Mouse (Mus musculus): ENCODE data around the gene Rnf103.
"Not testable (repeated sequence)": the region's sequence is repeated elsewhere in the genome, so short reads cannot be mapped to it uniquely, and the experiment has no call there.

The Rnf103 gene

DNA sequence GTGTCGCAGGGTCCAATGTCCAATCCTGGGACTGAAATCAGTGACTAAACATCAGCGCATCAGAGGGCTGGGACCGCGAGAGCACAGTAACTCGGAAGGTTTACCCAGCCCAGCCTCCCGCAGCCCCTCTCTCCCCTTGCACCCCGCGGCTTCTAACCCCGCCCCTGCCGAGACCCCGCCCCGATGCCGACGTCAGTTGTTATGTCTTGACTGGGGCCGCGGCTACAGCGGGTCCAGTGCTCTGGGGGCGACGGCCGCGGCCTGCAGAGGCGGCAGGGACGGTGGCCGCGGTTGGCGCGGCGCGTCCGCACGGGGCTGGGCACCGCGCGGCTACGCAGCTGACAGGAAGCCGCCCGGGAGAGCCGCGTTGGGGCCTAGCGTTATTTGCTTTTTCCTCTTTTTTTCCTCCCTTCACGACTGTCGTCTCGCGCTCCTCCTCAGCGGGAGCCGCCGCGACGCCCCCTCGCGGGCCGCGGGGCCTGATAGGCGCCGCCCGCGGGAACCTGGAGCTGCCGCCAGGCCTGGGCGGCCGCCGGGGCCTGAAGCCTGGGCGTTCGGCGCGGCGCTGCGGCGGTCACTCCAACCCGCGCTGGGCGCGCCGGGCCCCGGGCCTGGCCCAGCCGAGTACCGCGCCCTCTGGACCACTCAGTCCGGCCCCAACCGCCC, at the start of gene Rnf103:
Gene Rnf103 (plus strand): TSS at position 220 of the 666 bp plus-strand sequence.
- peak; percentile 82 for DNase-seq (ENCODE audit: low read depth, low spot score)

DNA sequence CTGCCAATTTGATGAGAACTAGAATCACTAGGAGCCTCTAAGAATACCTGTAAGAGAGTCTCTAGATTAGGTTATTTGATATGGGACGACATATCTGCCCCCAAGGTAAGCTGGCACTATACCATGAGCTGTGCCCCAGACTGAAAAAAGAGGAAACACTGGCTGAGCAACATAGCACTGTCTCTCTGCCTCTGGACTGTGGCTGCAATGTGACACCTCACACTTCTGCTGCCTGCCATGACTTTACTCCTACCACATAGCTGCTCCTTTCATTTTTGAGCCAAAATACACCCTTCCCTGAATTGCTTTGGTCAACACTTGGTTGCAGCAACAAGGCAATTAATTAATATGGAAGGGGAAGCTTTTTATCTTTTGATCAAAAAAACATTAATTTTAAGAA, 48.9 kb upstream of the Rnf103 start:
- no peak for DNase-seq (ENCODE audit: low read depth, low spot score)

DNA sequence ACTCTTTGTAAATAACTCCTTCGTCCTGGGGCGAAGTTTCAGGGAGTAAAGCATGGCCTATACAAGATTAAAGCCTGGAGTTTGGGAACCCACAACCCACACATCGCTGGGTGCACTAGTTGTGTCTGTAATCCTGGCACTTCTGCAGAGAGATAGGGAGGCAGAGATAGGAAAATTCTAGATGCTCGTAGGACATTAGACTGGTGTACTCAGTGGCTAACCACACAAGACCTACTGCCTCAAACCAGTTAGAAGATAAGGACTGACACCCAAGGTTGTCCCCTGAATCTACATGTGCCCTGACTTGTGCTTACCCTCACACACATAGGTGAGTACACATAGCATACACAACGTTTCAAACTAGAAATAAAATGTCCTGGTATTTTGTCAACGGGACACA, 48.1 kb upstream of the Rnf103 start:
- no peak for DNase-seq (ENCODE audit: low read depth, low spot score)

DNA sequence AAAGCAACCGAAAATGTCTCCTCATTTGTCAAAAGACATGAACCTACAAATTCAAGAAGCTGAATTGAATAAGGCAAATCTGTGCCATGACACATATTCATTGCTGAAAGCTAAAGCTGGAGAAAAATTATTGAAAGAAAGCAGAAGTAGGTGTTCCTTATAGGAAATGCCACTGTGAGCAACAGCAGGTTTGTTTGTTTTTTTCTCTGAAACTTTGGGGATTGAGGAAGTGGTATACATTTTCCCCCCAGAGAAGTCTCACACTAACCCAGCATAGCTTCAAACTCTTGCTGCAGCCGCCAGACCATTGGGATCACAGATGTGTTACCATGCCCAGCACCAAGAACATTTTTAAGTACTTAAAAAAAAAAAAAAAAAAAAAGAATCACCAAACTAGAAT, 40.9 kb upstream of the Rnf103 start:
- no peak for DNase-seq (ENCODE audit: low read depth, low spot score)

DNA sequence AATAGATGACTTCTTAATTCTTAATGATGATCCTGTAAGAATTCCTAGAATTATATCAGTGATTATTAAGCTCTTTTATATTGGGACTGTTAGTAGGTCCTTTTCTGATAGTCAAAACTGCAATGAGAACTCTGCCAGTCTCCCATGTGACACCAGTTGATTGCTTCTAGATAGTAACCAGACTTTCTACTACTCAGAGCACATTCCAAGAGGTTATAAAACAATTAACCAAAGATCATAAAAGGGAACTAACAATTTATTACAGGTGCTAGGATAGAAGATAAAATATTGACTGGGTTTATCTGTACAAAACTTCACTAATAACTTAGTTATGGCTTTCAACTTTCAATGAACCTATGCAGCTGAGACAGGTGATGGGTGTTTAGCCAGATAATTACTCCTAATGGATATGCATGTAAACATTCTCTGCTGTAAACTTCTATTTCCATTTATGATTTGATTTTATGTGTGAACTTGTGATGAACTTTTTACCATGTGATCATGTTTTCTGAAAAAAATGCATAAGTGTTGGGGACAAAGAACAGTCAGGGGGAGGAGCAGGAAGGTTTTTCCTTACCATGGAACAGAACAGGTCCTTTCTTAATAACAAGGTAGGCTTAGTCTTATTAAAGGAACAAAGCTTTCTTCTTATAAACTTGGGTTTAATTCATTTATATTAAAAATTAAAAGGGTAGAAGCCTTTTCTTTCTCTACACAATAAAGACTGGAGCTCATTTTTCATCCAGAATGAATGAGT, 39.5 kb upstream of the Rnf103 start:
- DNase-seq (ENCODE audit: low read depth, low spot score), result not testable (repeated sequence)

DNA sequence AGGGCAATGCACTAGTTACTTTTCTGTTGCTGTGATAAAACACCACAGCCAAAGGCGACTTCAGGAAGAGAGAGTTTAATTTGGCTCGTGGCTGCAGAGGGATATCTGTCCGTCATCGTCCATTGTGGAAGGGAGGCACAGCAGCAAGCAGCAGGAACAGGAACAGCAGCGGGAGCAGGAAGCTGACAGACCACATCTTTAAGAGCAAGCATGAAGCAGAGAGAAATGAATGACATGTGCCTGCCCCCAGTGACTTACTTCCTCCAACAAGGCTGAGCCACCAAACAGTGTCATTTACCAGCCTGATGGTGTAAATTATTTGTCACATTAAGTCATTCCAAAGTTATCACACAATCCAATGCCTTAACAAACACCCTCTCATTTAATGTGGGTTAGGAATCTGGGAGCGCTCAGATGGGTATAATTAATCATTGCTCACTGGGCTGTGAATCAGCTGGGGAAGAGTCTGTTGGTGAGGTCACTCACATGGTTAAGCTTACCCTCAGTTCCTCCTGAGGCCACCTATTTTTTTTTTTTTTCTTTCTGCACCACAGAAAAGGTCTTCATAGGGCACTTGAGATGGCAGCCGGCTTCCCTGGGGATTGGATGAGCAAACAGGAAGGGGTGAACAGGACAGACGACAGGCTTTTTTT, 35.6 kb upstream of the Rnf103 start:
- no peak for DNase-seq (ENCODE audit: low read depth, low spot score)

DNA sequence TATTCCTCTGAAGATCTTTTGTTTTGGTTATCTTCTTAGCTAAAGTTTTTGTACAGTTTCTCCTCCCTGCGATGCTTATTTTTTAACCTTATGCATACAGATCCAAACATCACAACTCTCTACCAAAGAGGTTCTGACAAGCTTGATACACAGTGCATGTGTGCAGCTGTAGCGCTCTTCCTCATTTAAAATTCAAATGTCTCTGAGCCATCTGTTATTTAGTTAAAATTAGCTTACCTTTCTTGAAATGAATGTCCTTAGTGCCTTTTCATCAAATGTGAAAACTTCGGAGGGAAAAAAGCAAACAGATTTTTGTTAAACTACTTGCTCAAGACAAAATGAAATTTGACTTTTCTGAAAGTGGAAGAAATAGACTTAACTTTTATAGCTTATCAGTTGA, 28.5 kb upstream of the Rnf103 start:
- DNase-seq (ENCODE audit: low read depth, low spot score), result no peak

DNA sequence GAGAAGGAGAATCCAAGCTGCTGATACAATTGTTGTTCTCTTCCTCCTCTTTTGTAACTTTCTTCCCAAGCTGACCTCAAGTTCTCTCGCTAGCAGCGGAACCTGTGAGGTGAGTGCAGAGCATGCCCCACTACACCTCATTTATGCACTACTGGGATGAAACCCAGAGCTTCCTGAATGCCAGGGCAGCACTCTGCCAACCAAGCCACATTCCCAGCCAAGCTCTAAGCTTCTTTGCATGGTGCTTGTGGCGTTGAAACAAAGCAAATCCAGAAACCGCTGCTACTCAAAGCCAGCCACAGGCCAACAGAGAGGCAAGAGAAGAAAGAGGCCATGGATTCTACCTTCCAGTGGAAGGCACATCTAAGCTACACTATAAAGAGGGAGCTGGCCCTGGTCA, 25.9 kb upstream of the Rnf103 start:
- DNase-seq (ENCODE audit: low read depth, low spot score), result no peak

DNA sequence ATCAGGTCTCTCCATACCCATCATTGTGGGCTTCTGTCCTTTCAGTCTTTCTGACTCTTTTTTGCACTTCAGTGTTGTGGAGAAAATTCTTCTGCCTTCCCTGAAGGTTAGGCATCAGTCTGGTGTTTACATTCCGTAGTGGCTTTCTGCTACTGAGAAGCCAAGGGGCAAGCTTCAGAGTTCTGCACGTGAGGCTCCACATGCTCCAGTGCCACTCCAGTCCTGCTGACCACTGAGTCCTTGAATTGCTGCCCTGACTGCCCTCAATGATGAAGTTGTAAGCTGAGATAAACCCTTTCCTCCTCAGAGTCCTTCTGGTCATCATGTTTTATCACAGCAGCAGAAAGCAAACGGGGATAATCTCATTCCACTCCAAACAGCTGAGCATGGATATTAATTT, 24.4 kb upstream of the Rnf103 start:
- DNase-seq (ENCODE audit: low read depth, low spot score), result no peak

DNA sequence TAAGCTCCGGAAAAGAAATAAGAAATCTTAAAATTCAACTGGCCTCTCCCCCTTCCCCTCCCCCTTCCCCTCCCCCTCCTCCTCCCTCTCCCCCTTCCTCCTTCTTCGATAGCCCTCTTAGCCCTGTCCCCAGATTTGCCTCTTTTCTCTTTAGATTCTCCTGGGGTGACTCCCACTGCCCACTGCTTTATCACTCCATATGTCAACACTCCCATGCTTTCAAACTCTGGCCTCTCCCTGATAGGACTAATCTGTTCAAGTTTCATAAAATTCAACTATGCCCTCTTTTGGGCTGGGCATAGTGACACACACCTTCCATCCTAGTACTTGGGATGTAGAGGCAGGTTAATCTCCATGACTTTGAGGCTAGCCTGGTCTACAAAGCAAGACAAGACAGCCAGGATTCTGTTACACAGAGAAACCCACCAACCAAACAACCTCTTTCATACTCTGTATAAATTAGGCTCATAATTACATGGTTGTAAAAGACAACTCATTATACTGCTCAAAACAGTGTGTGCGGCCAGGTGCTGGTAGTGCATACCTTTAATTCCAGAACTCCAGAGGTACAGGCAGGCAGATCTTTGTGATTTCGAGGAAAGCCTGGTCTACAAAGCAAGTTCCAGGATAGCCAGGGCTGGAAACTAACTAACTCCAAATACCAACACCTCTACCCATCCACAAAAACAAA, 21.7 kb upstream of the Rnf103 start:
- no peak for DNase-seq (ENCODE audit: low read depth, low spot score)

DNA sequence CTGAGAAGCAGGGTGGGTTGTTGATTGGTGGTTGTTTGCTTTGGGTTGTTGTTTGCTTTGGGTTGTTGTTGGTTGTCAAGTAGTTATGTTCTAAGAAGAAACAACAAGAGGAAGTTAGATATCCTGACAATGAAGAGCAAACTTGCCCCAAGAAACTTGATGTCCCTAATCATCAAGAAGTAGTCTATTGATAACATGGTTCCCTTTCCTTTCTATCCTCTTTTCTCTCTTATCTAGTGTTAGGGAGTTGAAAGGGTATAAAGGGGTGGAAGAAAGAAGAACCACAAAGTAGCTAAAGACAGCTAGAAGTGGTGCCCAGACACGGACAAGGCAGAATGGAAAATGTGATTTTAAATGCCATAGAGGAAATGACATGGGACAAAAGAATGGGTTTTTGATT, 20.9 kb upstream of the Rnf103 start:
- DNase-seq (ENCODE audit: low read depth, low spot score), result no peak

DNA sequence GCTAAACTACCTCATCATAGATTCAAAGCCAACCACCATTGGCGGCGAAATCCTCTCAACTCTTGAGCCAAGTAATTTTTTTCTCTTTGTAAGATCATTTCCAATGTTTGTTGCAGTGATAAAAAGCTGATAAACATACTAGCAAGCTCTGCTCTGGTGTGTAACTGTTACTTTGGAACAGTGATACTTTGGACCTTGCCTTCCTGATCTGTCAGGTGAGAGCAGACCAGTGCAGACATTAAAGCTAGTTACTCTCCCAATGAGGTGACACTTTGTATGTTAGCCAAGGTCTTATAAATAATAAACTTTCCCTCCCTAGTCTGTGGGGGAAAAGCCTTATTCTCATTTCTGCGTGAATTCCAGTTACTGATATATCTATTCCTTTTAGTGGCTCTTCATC, 18.1 kb upstream of the Rnf103 start:
- no peak for DNase-seq (ENCODE audit: low read depth, low spot score)

DNA sequence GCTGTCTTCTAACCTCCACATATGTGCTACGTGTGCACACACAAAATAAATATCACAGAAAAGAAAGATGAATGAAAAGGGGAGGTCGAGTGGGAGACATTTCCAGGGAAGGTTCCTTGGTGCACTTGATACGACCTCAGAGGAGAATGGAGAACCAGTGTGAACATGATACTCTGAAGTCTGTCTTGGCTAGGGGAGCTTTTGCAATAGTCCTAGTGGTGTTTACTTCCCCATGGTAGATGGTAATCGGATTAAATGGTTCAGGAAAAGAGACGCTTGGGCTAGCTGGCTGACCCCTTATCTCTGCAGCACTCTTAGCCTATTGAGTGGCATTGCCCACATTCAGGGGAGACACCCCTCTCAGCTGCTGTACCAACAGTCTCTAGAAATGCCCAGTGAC, 16.9 kb upstream of the Rnf103 start:
- no peak for DNase-seq (ENCODE audit: low read depth, low spot score)

DNA sequence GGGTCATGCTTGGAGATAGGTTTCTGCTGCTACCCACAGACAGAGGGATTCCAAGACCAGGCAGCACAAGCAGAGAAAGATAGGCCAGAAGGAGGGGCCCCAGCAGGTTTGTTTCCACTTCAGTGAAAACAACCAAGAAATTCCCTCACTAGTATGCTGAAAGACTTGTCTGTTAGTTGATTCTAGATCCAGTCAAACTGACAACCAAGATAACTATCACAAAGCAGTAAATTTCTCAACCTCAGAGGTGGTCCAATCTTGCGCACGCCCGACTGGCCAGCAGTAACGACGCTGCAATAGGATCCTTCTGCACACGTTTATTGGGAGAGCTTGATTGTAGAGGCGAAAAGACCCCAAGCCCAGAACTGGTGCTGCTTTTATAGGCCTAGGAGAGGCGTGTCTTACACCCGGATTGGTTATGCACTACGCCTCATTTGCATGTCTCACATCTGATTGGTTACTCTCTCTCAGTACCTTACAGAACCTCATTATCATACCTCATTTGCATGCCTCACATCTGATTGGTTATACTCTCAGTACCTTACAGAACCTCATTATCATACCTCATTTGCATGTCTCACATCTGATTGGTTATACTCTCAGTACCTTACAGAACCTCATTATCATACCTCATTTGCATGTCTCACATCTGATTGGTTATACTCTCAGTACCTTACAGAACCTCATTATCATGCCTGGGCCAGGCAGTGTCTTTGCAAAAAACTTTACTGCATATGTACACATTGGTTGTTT, 14.7 kb upstream of the Rnf103 start:
- not testable (repeated sequence) for DNase-seq (ENCODE audit: low read depth, low spot score)

DNA sequence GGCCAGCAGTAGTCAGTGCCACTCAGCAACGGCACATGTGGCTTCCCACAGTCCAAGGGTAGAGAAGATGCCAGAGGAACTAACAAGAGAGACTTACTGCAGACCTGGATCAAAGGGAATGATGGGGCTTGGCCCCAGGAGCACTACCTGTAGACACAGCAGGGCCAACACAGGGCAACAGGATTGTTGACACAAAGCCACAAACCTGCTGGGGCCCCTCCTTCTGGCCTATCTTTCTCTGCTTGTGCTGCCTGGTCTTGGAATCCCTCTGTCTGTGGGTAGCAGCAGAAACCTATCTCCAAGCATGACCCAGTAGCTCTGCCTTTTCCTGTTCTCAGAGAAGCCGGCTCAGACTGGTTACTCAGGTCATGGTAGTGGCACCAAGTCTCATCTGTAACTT, 14.1 kb upstream of the Rnf103 start:
- not testable (repeated sequence) for DNase-seq (ENCODE audit: low read depth, low spot score)

DNA sequence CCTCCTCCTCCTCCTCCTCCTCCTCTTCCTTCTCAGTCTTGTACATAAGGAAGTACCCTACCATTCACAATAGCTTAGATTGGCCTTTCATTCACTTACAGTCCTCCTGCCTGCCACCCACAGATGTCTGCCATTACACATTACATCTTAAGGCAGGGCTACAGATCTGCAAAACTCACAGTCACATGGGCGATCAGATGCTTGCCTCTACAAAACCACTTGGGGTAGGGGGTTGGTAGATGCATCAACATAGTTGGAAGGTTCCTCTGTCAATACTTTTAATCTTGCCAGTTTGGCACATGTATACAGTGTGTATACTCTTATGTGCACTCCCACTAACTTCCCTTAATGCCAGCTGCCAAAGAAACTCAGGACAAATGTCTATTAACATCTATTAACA, 13.6 kb upstream of the Rnf103 start:
- DNase-seq (ENCODE audit: low read depth, low spot score), result no peak

DNA sequence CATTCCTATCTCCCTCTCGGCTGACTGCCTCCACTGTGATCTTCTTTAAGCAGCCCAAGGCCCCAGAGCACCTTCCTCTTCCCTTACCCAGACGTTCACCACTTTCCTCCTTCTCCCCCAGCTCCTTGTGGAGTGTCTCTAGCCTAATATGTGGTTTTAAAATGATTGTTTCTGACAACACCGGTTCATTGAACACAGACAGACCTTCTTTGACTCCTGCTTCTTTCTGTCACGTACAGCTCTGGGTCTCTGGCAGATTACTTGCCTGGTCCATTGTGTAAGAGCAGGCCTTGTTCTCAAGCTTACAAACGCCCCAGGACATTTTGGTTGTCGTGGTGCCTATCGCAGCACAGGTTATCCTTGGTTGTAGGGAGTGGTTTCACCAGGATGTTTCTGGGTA, 12.6 kb upstream of the Rnf103 start:
- no peak for DNase-seq (ENCODE audit: low read depth, low spot score)

DNA sequence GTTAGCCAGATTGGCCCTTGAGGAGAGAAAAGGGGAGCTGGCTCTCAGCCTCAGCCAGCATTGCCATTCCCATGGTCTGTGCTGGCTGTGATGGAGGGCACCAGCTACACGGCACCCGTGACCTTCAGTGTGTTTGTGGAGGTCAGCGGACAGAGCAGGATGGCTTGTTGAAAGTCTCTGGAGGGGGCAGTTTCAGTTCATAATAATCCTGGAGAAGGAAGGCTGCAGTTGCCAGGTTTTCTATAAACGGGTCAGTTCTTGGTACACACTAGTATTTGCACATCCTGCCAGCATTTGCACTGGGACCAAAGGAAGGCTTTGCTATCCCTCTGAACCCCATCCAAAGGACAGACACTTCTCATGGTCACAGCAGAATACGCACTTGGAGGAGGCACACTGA, 8.4 kb upstream of the Rnf103 start:
- DNase-seq (ENCODE audit: low read depth, low spot score), result no peak

DNA sequence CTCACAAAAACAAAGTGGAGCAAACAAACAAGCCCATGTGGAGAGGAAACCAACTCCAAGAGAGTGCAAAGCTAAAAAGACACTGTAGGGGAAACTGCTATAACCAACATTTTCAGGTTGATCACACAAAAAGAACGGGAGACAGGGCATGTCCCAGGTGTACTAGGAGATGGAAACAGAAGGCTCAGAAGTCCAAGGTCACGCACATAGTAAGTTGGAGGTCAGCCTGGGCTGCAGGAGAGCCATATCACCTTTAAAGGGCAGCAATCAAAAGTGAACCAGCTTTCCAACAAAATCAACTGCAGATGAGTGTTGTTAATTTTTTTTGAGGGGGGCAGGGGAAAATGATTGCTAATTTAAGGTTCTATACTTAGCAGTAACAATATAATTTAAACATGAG, 7.5 kb upstream of the Rnf103 start:
- no peak for DNase-seq (ENCODE audit: low read depth, low spot score)

DNA sequence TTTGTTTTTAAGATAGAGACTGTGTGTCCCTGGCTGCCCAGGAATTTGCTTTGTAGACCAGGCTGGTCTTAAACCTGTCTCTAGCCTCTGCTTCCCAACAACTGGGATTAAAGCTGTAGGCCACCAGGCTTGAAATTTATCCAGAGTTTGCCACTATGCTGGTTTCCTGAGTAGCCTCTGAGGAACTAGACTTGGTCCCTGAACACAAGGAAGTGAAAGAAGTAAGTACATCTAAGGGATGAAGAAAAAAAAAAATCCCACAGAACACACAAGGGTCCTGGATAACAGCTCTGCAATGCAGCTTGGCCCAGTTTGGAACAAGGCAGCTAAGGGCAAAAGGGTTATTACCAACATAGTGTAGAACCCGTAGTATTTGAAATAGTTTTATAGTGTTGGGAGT, 6.8 kb upstream of the Rnf103 start:
- no peak for DNase-seq (ENCODE audit: low read depth, low spot score)

DNA sequence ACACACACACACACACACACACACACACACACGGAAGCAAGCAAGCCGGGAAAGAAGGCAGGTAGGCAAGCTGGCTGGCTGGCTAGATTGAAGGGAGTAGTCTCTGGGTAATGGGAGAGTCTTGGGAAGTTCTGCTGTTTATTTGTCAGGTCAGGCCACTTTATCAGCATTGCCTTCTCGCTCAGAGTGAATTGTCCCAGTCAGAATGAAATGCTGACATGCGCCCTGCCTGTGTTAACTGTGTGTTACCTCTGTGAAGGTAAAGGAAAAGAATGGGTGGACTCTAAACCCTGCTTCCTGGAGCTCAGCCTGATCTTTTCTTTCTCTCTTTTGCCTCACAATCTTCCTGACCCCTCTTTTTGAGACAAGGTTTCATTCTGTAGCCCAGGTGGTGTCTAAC, 5.7 kb upstream of the Rnf103 start:
- DNase-seq (ENCODE audit: low read depth, low spot score), result no peak

DNA sequence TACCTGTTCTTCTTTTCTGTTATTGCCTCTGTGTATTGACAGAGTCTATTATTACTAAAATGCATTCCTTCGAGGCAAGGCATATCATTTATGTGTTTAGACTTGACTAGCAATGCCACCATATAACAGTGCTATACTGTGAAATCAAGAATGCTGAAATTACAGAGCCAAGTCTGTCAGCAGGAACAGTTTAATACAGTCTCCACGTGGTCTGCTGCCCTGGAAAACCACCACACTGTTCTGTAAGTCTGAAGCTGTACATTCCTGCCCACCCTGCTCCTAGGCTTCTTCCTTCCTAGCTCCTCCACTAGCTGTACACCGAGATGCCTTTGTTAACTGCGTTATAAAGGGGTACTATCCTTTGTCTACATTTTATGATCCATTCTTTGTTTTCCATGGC, 1.6 kb upstream of the Rnf103 start:
- DNase-seq (ENCODE audit: low read depth, low spot score), result no peak
